In the genomic region with DNA sequence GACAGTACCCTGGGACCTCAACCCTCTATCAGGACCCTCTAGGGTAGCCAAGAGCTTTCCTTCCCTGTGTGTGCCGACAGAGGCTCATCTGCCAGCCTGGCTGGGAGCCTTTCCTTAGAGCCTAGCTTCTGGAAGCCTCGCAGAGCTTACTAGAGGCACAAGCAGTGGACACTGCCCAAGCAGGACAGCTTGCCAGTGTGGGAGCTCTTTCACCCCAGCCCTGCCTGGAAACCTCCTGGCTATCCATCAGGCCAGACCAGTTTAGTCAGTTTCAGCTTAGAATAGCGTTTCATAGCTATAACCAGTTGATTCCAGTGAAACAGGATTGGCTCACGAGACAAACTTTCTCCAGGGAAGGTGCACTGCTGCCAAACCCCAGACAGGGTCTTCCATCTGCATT, we compare ENCODE assay signal across 15 mouse cellular contexts.
DNase-seq lines count a peak whose midpoint lies in the region; ATAC-seq and TF ChIP-seq lines count a peak whose summit lies in the region.
"Had no signal": no experiment of that assay in that cellular context is flagged by ENCODE, and none has a peak within 500 bp of the region (broad histone marks: within the 10 kb centered on the region; RNA-seq: fewer than 3 reads in every experiment).

No protein-coding gene starts in this region.

- peaks cover 41% of the 10 kb centered on the region for H3K4me1 ChIP-seq in intestine, embryonic 16.5 days (ENCODE audit: control insufficient read depth, insufficient read depth, low read length)
- 0 out of 2 replicates have a peak, but pooled peaks cover 3% of the 10 kb centered on the region for H3K4me1 ChIP-seq in hindbrain, embryonic 11.5 days (replicated peaks; ENCODE audit: control insufficient read depth, insufficient read depth, low read length)
- H3K4me1 ChIP-seq: liver, embryonic 12.5 days had no signal

- no peaks in the 10 kb centered on the region for H3K9me3 ChIP-seq in intestine, embryonic 16.5 days (ENCODE audit: control insufficient read depth, low read length)
- H3K9me3 ChIP-seq in hindbrain, embryonic 11.5 days (ENCODE audit: control insufficient read depth, low read length): no peaks in the 10 kb centered on the region
- H3K9me3 ChIP-seq: heart, embryonic 12.5 days; liver, embryonic 12.5 days; midbrain, embryonic 12.5 days; neural tube, embryonic 15.5 days had no signal

- WGBS in intestine, embryonic 16.5 days: 66% methylated on average over 4 of the region's 4 CpGs
- 86% methylated on average over 4 of the region's 4 CpGs for WGBS in hindbrain, embryonic 11.5 days

- no peak overlapping the region for H3K4me2 ChIP-seq in intestine, embryonic 16.5 days (ENCODE audit: low read depth, low read length)
- H3K4me2 ChIP-seq in hindbrain, embryonic 11.5 days (replicated peaks; ENCODE audit: low read depth, low read length): no peak overlapping the region
- H3K4me2 ChIP-seq: heart, embryonic 12.5 days; liver, embryonic 12.5 days; midbrain, embryonic 12.5 days; neural tube, embryonic 15.5 days had no signal

- no peak overlapping the region for H3K4me3 ChIP-seq in left cerebral cortex, adult 2 months
- H3K4me3 ChIP-seq in intestine, embryonic 16.5 days (ENCODE audit: low read length): no peak overlapping the region
- no peak overlapping the region for H3K4me3 ChIP-seq in hindbrain, embryonic 11.5 days (ENCODE audit: low read depth, low read length)
- H3K4me3 ChIP-seq: heart, embryonic 12.5 days; liver, embryonic 12.5 days; midbrain, embryonic 12.5 days; neural tube, embryonic 15.5 days had no signal

- H3K27me3 ChIP-seq in intestine, embryonic 16.5 days (replicated peaks; ENCODE audit: control insufficient read depth, insufficient read depth, low read length): no peaks in the 10 kb centered on the region
- no peaks in the 10 kb centered on the region for H3K27me3 ChIP-seq in hindbrain, embryonic 11.5 days (ENCODE audit: control insufficient read depth, insufficient read depth, low read length)
- H3K27me3 ChIP-seq: heart, embryonic 12.5 days; neural tube, embryonic 15.5 days had no signal

- peak overlapping the region; percentile 48; the same call in 1 of the 2 replicates for H3K9ac ChIP-seq in intestine, embryonic 16.5 days (ENCODE audit: low read depth, low read length)
- H3K9ac ChIP-seq in hindbrain, embryonic 11.5 days (ENCODE audit: low read depth, low read length): no peak overlapping the region
- H3K9ac ChIP-seq: heart, embryonic 12.5 days; liver, embryonic 12.5 days; midbrain, embryonic 12.5 days; neural tube, embryonic 15.5 days had no signal

- TF ChIP-seq CTCF in left cerebral cortex, adult 2 months (IDR thresholded peaks at IDR 0.05): no peak

- intact Hi-C loops in left cerebral cortex, postnatal 4 days (cut with DNase I): no loop called here
- intact Hi-C loops in left cerebral cortex, adult 2 months (cut with DNase I): no loop called here

- ATAC-seq in intestine, embryonic 16.5 days: peak; percentile 27; the same call in 1 of the 2 replicates
- ATAC-seq in hindbrain, embryonic 11.5 days (ENCODE audit: low FRiP score): no peak
- ATAC-seq: CD4-positive, CD25-positive, alpha-beta regulatory T cell, adult 4 months; hindbrain, embryonic 16.5 days; liver, embryonic 12.5 days had no signal

- H3K27ac ChIP-seq in left cerebral cortex, adult 2 months: no peak overlapping the region
- peak overlapping the region; percentile 90 for H3K27ac ChIP-seq in intestine, embryonic 16.5 days (ENCODE audit: low read length)
- no peak overlapping the region for H3K27ac ChIP-seq in hindbrain, embryonic 11.5 days (ENCODE audit: low read depth, low read length)
- H3K27ac ChIP-seq: liver, embryonic 12.5 days; midbrain, embryonic 12.5 days; neural tube, embryonic 15.5 days had no signal

- peak; percentile 61 for DNase-seq in left cerebral cortex, postnatal 4 days
- DNase-seq in left cerebral cortex, adult 2 months (ENCODE audit: extremely low spot score in 1 of 2, low spot score in 2 of 2): no peak
- DNase-seq in cerebellum, adult 8-10 months: peak; percentile 50
- peak; percentile 14 for DNase-seq in lung, postnatal 10 days
- no peak for DNase-seq in hindbrain, embryonic 11.5 days (ENCODE audit: low spot score)
- no peak for DNase-seq in spleen, postnatal 14 days (ENCODE audit: low spot score in 2 of 2)
- no peak for DNase-seq in thymus, adult 18-20 months
- DNase-seq: adrenal gland, postnatal 36 days had no signal

- H3K36me3 ChIP-seq in intestine, embryonic 16.5 days (ENCODE audit: control insufficient read depth, insufficient read depth, low read length): no peaks in the 10 kb centered on the region
- no peaks in the 10 kb centered on the region for H3K36me3 ChIP-seq in hindbrain, embryonic 11.5 days (ENCODE audit: control insufficient read depth, insufficient read depth, low read length)
- H3K36me3 ChIP-seq: heart, embryonic 12.5 days; liver, embryonic 12.5 days; midbrain, embryonic 12.5 days; neural tube, embryonic 15.5 days had no signal

Comparison
In these comparisons a context has a peak if more than half of its experiments do, and no peak if none do; other contexts are left out.
1. DNase-seq: peak in left cerebral cortex, postnatal 4 days (single experiment), cerebellum, adult 8-10 months (single experiment) and lung, postnatal 10 days (single experiment); none in left cerebral cortex, adult 2 months (0 of 2), hindbrain, embryonic 11.5 days (single experiment), spleen, postnatal 14 days (0 of 2) and thymus, adult 18-20 months (0 of 2).